24 mouse cellular contexts compared by ENCODE assay signal in genomic region chr15:52990580-52990979, GRCm38 (mm10).
"Had no signal": no experiment of that assay in that cellular context is flagged by ENCODE, and none has a peak within 500 bp of the region (broad histone marks: within the 10 kb centered on the region; RNA-seq: fewer than 3 reads in every experiment).

No protein-coding gene starts in this region.

- H3K27me3 ChIP-seq: heart, embryonic 12.5 days; hindbrain, embryonic 12.5 days; intestine, embryonic 15.5 days; limb, embryonic 12.5 days had no signal

- H3K4me1 ChIP-seq: heart, embryonic 10.5 days; heart, embryonic 12.5 days; hindbrain, embryonic 10.5 days; hindbrain, embryonic 12.5 days; intestine, embryonic 15.5 days; limb, embryonic 10.5 days; limb, embryonic 12.5 days had no signal

- H3K36me3 ChIP-seq: heart, embryonic 10.5 days; heart, embryonic 12.5 days; hindbrain, embryonic 10.5 days; hindbrain, embryonic 12.5 days; intestine, embryonic 15.5 days; limb, embryonic 10.5 days; limb, embryonic 12.5 days had no signal

- H3K27ac ChIP-seq: heart, embryonic 10.5 days; hindbrain, embryonic 10.5 days; hindbrain, embryonic 12.5 days; hindbrain, embryonic 14.5 days; intestine, embryonic 15.5 days; layer of hippocampus, adult 2 months; left cerebral cortex, adult 2 months; limb, embryonic 10.5 days; limb, embryonic 12.5 days; liver, embryonic 14.5 days had no signal

- H3K9me3 ChIP-seq: heart, embryonic 10.5 days; heart, embryonic 12.5 days; hindbrain, embryonic 10.5 days; hindbrain, embryonic 12.5 days; intestine, embryonic 15.5 days; limb, embryonic 10.5 days; limb, embryonic 12.5 days had no signal

- ATAC-seq: hindbrain, embryonic 16.5 days; intestine, embryonic 15.5 days; intestine, postnatal 0 days had no signal

- H3K4me3 ChIP-seq: heart, embryonic 10.5 days; heart, embryonic 12.5 days; hindbrain, embryonic 10.5 days; hindbrain, embryonic 12.5 days; intestine, embryonic 15.5 days; layer of hippocampus, adult 2 months; left cerebral cortex, adult 2 months; limb, embryonic 10.5 days; limb, embryonic 12.5 days had no signal

- DNase-seq: gastrocnemius, postnatal 10 days; gastrocnemius, postnatal 25 days; heart, adult 18-20 months; heart, postnatal 10 days; heart, postnatal 4 days; kidney, adult 18-20 months; kidney, adult 8-10 months; kidney, postnatal 10 days; kidney, postnatal 25 days; kidney, postnatal 4 days; liver had no signal
